Mouse (Mus musculus): ENCODE measurements around the gene Hist1h3g. TPM values are rescaled to one million over a fixed set of nuclear protein-coding genes. Genes with fewer than 3 reads are reported as not detected.
A peak's percentile ranks its signal among the peaks of the same experiment; 100 is the strongest.
"Not testable (repeated sequence)": the region's sequence is repeated elsewhere in the genome, so short reads cannot be mapped to it uniquely, and the experiment has no call there.

Gene Hist1h3g
- 3.3 and 4.3 TPM in 2 replicates for polyA plus RNA-seq (2014; fragmentation: Nextera tagmentation; extraction: Ambion mirVana)

- not testable (repeated sequence) for H3K27me3 ChIP-seq (ENCODE audit: control insufficient read depth, insufficient read depth, low read length); H3K36me3 ChIP-seq (ENCODE audit: control insufficient read depth, insufficient read depth, low read length); H3K9me3 ChIP-seq (ENCODE audit: control insufficient read depth, low read length)
- Histone ChIP-seq H3K4me1 (ENCODE audit: control insufficient read depth, insufficient read depth, low read length) (peaks cover 13% of the 10 kb centered on the region; the same call in 1 of the 2 replicates), H3K4me3 (ENCODE audit: low read depth, low read length) (peak within 1 kb of the TSS; percentile 42), H3K27ac (ENCODE audit: low read depth, low read length) (peak within 1 kb of the TSS; percentile 92), H3K4me2 (ENCODE audit: low read depth) (peak within 1 kb of the TSS; percentile 73), H3K9ac (ENCODE audit: low read length) (peak within 1 kb of the TSS; percentile 78)
- DNase-seq (ENCODE audit: low spot score) (peak; percentile 90), ATAC-seq (ENCODE audit: insufficient read depth, low FRiP score, low TSS enrichment) (peak; percentile 90)
- WGBS = under 1% methylated on average over 46 of the region's 62 CpGs
These were observed at the start of gene Hist1h3g for GRCm38 (mm10) chr13:23535137-23536075. Gene Hist1h3g (plus strand): TSS chr13:23535422.

- no peak within 1 kb of the TSS for H3K27ac ChIP-seq (ENCODE audit: low read depth, low read length)
- peak within 1 kb of the TSS; percentile 19; the same call in 1 of the 2 replicates for H3K4me3 ChIP-seq (ENCODE audit: low read depth, low read length)
- peak within 1 kb of the TSS; percentile 36 for H3K4me2 ChIP-seq (ENCODE audit: low read depth)
- no peaks in the 10 kb centered on the region for H3K36me3 ChIP-seq (ENCODE audit: control insufficient read depth, insufficient read depth, low read length)
- 6% methylated on average over 13 of the region's 14 CpGs for WGBS
- DNase-seq (ENCODE audit: low spot score) (peak; percentile 69), ATAC-seq (ENCODE audit: insufficient read depth, low FRiP score, low TSS enrichment) (peak; percentile 85)
- H3K4me1 ChIP-seq (ENCODE audit: control insufficient read depth, insufficient read depth, low read length) = no peaks in the 10 kb centered on the region
- H3K9me3 ChIP-seq (ENCODE audit: control insufficient read depth, low read length) = no peaks in the 10 kb centered on the region
- no peaks in the 10 kb centered on the region for H3K27me3 ChIP-seq (ENCODE audit: control insufficient read depth, insufficient read depth, low read length)
- H3K9ac ChIP-seq (ENCODE audit: low read length) = no peak within 1 kb of the TSS
These were observed 46.6 kb upstream of the Hist1h3g start, which contains the start of gene Btn2a2 for GRCm38 (mm10) chr13:23488400-23489322. Gene Btn2a2 (minus strand): TSS chr13:23488857.

GRCm38 (mm10) chr13:23490863-23491262 is 44.4 kb upstream of the Hist1h3g start:
- Histone ChIP-seq H3K4me3 (ENCODE audit: low read depth, low read length) (no peak overlapping the region), H3K27ac (ENCODE audit: low read depth, low read length) (no peak overlapping the region), H3K4me1 (ENCODE audit: control insufficient read depth, insufficient read depth, low read length) (no peaks in the 10 kb centered on the region), H3K9ac (ENCODE audit: low read length) (no peak overlapping the region), H3K9me3 (ENCODE audit: control insufficient read depth, low read length) (no peaks in the 10 kb centered on the region), H3K4me2 (ENCODE audit: low read depth) (no peak overlapping the region), H3K36me3 (ENCODE audit: control insufficient read depth, insufficient read depth, low read length) (no peaks in the 10 kb centered on the region), H3K27me3 (ENCODE audit: control insufficient read depth, insufficient read depth, low read length) (no peaks in the 10 kb centered on the region)
- DNase-seq (ENCODE audit: low spot score) (no peak), ATAC-seq (ENCODE audit: insufficient read depth, low FRiP score, low TSS enrichment) (no peak)
- 67% methylated on average over 1 of the region's 1 CpGs for WGBS

GRCm38 (mm10) chr13:23491263-23491662 is 44.0 kb upstream of the Hist1h3g start:
- H3K27ac ChIP-seq (ENCODE audit: low read depth, low read length) = no peak overlapping the region
- H3K4me2 ChIP-seq (ENCODE audit: low read depth) = no peak overlapping the region
- no peak for DNase-seq (ENCODE audit: low spot score)
- no peaks in the 10 kb centered on the region for H3K9me3 ChIP-seq (ENCODE audit: control insufficient read depth, low read length)
- no peaks in the 10 kb centered on the region for H3K4me1 ChIP-seq (ENCODE audit: control insufficient read depth, insufficient read depth, low read length)
- no peak overlapping the region for H3K4me3 ChIP-seq (ENCODE audit: low read depth, low read length)
- H3K27me3 ChIP-seq (ENCODE audit: control insufficient read depth, insufficient read depth, low read length) = no peaks in the 10 kb centered on the region
- H3K9ac ChIP-seq (ENCODE audit: low read length) = no peak overlapping the region
- WGBS = 24% methylated on average over 1 of the region's 1 CpGs
- H3K36me3 ChIP-seq (ENCODE audit: control insufficient read depth, insufficient read depth, low read length) = no peaks in the 10 kb centered on the region
- no peak for ATAC-seq (ENCODE audit: insufficient read depth, low FRiP score, low TSS enrichment)

GRCm38 (mm10) chr13:23491990-23492389 is 43.2 kb upstream of the Hist1h3g start:
- Histone ChIP-seq H3K9ac (ENCODE audit: low read length) (no peak overlapping the region), H3K4me2 (ENCODE audit: low read depth) (peak overlapping the region; percentile 28), H3K27ac (ENCODE audit: low read depth, low read length) (no peak overlapping the region), H3K36me3 (ENCODE audit: control insufficient read depth, insufficient read depth, low read length) (no peaks in the 10 kb centered on the region), H3K4me1 (ENCODE audit: control insufficient read depth, insufficient read depth, low read length) (no peaks in the 10 kb centered on the region), H3K4me3 (ENCODE audit: low read depth, low read length) (peak overlapping the region; percentile 19; the same call in 1 of the 2 replicates), H3K27me3 (ENCODE audit: control insufficient read depth, insufficient read depth, low read length) (no peaks in the 10 kb centered on the region), H3K9me3 (ENCODE audit: control insufficient read depth, low read length) (no peaks in the 10 kb centered on the region)
- peak; percentile 56; the same call in 1 of the 2 replicates for ATAC-seq (ENCODE audit: insufficient read depth, low FRiP score, low TSS enrichment)
- peak; percentile 41 for DNase-seq (ENCODE audit: low spot score)
- WGBS = 4% methylated on average over 14 of the region's 14 CpGs

- Histone ChIP-seq H3K27ac (ENCODE audit: low read depth, low read length) (no peak overlapping the region), H3K4me1 (ENCODE audit: control insufficient read depth, insufficient read depth, low read length) (no peaks in the 10 kb centered on the region), H3K9ac (ENCODE audit: low read length) (no peak overlapping the region), H3K9me3 (ENCODE audit: control insufficient read depth, low read length) (no peaks in the 10 kb centered on the region), H3K4me3 (ENCODE audit: low read depth, low read length) (no peak overlapping the region), H3K4me2 (ENCODE audit: low read depth) (no peak overlapping the region), H3K36me3 (ENCODE audit: control insufficient read depth, insufficient read depth, low read length) (no peaks in the 10 kb centered on the region), H3K27me3 (ENCODE audit: control insufficient read depth, insufficient read depth, low read length) (no peaks in the 10 kb centered on the region)
- DNase-seq (ENCODE audit: low spot score) = no peak
- WGBS = 80% methylated on average over 6 of the region's 6 CpGs
- ATAC-seq (ENCODE audit: insufficient read depth, low FRiP score, low TSS enrichment) = no peak
These were observed 39.7 kb upstream of the Hist1h3g start for GRCm38 (mm10) chr13:23495526-23495925.

- DNase-seq (ENCODE audit: low spot score) = peak; percentile 63
- no peak overlapping the region for H3K9ac ChIP-seq (ENCODE audit: low read length)
These were observed 37.4 kb upstream of the Hist1h3g start for GRCm38 (mm10) chr13:23497656-23498321.

GRCm38 (mm10) chr13:23498653-23499052 is 36.6 kb upstream of the Hist1h3g start:
- Histone ChIP-seq H3K27ac (ENCODE audit: low read depth, low read length) (no peak overlapping the region), H3K4me3 (ENCODE audit: low read depth, low read length) (peak overlapping the region; percentile 21), H3K4me1 (ENCODE audit: control insufficient read depth, insufficient read depth, low read length) (peaks cover 2% of the 10 kb centered on the region; the same call in 1 of the 2 replicates), H3K9ac (ENCODE audit: low read length) (no peak overlapping the region), H3K9me3 (ENCODE audit: control insufficient read depth, low read length) (no peaks in the 10 kb centered on the region), H3K4me2 (ENCODE audit: low read depth) (peak overlapping the region; percentile 36), H3K27me3 (ENCODE audit: control insufficient read depth, insufficient read depth, low read length) (no peaks in the 10 kb centered on the region), H3K36me3 (ENCODE audit: control insufficient read depth, insufficient read depth, low read length) (no peaks in the 10 kb centered on the region)
- DNase-seq (ENCODE audit: low spot score) (no peak), ATAC-seq (ENCODE audit: insufficient read depth, low FRiP score, low TSS enrichment) (no peak)
- 4% methylated on average over 10 of the region's 10 CpGs for WGBS

More at GRCm38 (mm10) chr13:23497656-23498321, 37.4 kb upstream of the Hist1h3g start:
- Histone ChIP-seq H3K4me2 (ENCODE audit: low read depth) (peak overlapping the region; percentile 36), H3K27me3 (ENCODE audit: control insufficient read depth, insufficient read depth, low read length) (no peaks in the 10 kb centered on the region), H3K9me3 (ENCODE audit: control insufficient read depth, low read length) (no peaks in the 10 kb centered on the region), H3K4me3 (ENCODE audit: low read depth, low read length) (peak overlapping the region; percentile 21), H3K36me3 (ENCODE audit: control insufficient read depth, insufficient read depth, low read length) (no peaks in the 10 kb centered on the region), H3K4me1 (ENCODE audit: control insufficient read depth, insufficient read depth, low read length) (peaks cover 2% of the 10 kb centered on the region; the same call in 1 of the 2 replicates), H3K27ac (ENCODE audit: low read depth, low read length) (no peak overlapping the region)
- 1% methylated on average over 19 of the region's 19 CpGs for WGBS
- ATAC-seq (ENCODE audit: insufficient read depth, low FRiP score, low TSS enrichment) = no peak

All from neural tube, embryonic 11.5 days (tissue).